Comparison of ENCODE assay signal across 10 mouse cellular contexts in the genomic region with DNA sequence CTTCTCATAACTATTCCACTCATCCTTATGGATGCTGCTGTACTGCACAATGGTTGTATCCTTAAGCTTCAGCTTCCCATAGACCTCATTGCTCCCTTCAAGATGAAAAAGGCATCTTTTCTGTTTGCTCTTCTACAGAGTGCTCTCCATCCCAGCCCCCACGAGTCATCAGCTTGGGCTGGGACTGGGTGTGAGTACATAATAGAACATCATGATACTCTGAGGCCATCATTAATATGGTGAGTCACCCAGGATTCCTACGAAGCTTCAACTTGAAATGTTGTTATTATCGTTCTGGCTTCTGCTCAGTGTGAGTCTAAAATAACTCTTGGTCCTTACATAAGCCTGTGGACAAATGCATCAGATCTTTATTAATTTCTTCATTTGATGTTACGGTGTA.
"Had no signal": no experiment of that assay in that cellular context is flagged by ENCODE, and none has a peak within 500 bp of the region (broad histone marks: within the 10 kb centered on the region; RNA-seq: fewer than 3 reads in every experiment).

No protein-coding gene starts in this region.

- ATAC-seq: lung, postnatal 0 days; midbrain, embryonic 13.5 days had no signal

- DNase-seq: kidney, adult 8-10 months; kidney, postnatal 36 days; left cerebral cortex, postnatal 4 days; lung, adult 2 months; lung, postnatal 36 days; spleen, adult 18-20 months; thymus, adult 18-20 months; thymus, postnatal 14 days had no signal
